Mouse (Mus musculus) embryo, embryonic 10 days (tissue): ENCODE measurements around the gene Ddx25.

Experiments used
- DNase-seq: peaks from one replicate; pipeline ENCODE4 v3.0.0-alpha.2; 2015; ENCODE audit warnings: low spot score

Ddx25 gene

GRCm38 (mm10) chr9:35558257-35559008 lies at the start of gene Ddx25, which contains the start of gene Pus3:
TSS of gene Ddx25 (minus strand) at chr9:35558528.
TSS of gene Pus3 (plus strand) at chr9:35558595.
- peak; percentile 69 for DNase-seq

- no peak for DNase-seq
Observed at GRCm38 (mm10) chr9:35607647-35608405, 49.5 kb upstream of the Ddx25 start.

GRCm38 (mm10) chr9:35592903-35593302 lies 34.6 kb upstream of the Ddx25 start:
- DNase-seq, result peak; percentile 31

GRCm38 (mm10) chr9:35587674-35588073 lies 29.3 kb upstream of the Ddx25 start:
- DNase-seq, result no peak

- peak; percentile 20 for DNase-seq
Observed at GRCm38 (mm10) chr9:35574416-35574815, 16.1 kb upstream of the Ddx25 start.

GRCm38 (mm10) chr9:35570663-35571062 lies 12.3 kb upstream of the Ddx25 start:
- DNase-seq, result no peak

GRCm38 (mm10) chr9:35569571-35570534 lies 11.5 kb upstream of the Ddx25 start, which contains the start of the genes Pate2 and Hyls1:
TSS of gene Pate2 (plus strand) at chr9:35570284.
TSS of gene Hyls1 (minus strand) at chr9:35570398.
- peak; percentile 98 for DNase-seq

- DNase-seq, result no peak
Observed at GRCm38 (mm10) chr9:35567995-35568394, 9.7 kb upstream of the Ddx25 start.

- no peak for DNase-seq
Observed at GRCm38 (mm10) chr9:35564536-35565240, 6.4 kb upstream of the Ddx25 start.

GRCm38 (mm10) chr9:35561583-35561982 lies 3.3 kb upstream of the Ddx25 start:
- no peak for DNase-seq

- DNase-seq, result no peak
Observed at GRCm38 (mm10) chr9:35561076-35561475, 2.7 kb upstream of the Ddx25 start.

GRCm38 (mm10) chr9:35559009-35559890 lies 922 bp upstream of the Ddx25 start:
- DNase-seq, result peak; percentile 99

- no peak for DNase-seq
Observed at GRCm38 (mm10) chr9:35556494-35557102, 1.7 kb downstream of the Ddx25 start.

GRCm38 (mm10) chr9:35548455-35548854 lies 9.9 kb downstream of the Ddx25 start:
- DNase-seq, result no peak

- DNase-seq, result no peak
Observed at GRCm38 (mm10) chr9:35546745-35547144, 11.6 kb downstream of the Ddx25 start.

GRCm38 (mm10) chr9:35545704-35546103 lies 12.6 kb downstream of the Ddx25 start:
- DNase-seq, result no peak

GRCm38 (mm10) chr9:35544666-35545065 lies 13.7 kb downstream of the Ddx25 start:
- no peak for DNase-seq

- no peak for DNase-seq
Observed at GRCm38 (mm10) chr9:35543099-35543860, 15.0 kb downstream of the Ddx25 start.

GRCm38 (mm10) chr9:35541941-35542340 lies 16.4 kb downstream of the Ddx25 start:
- no peak for DNase-seq
